Mouse (Mus musculus): ENCODE results near the gene Ostc. TPM values are rescaled to one million over a fixed set of nuclear protein-coding genes. Genes with fewer than 3 reads are reported as not detected.

The Ostc gene
- polyA plus RNA-seq, 1 experiment from 2014 or later = 330 TPM

DNA sequence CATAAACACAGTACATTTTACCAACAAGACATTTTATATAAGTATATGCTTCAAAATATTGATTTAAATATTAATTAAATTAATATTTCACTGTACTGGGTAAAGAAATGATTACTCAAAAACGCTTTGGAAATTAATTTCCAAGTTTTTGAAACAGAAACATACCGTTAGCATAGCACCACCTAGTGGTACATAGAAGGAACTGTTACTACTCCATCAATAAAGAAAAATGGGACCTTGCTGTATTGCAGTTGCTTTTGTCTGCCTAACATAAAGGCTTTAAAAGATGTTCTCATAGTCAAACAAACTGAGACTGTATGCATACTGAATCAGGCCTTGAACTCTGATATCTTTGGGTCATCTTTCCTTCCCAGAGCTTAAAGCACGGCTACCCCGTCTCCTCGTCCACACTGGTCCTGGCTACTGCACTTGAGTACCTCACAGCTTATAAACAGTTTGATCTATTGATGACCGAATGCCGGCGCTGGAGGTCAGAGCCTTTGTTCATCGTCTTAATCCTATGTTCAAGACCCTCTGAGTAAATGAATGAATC, 15.1 kb downstream of the Ostc start:
- Histone ChIP-seq H3K27me3 (ENCODE audit: poor library complexity, severe bottlenecking) (no peaks in the 10 kb centered on the region), H3K4me3 (no peak overlapping the region)

DNA sequence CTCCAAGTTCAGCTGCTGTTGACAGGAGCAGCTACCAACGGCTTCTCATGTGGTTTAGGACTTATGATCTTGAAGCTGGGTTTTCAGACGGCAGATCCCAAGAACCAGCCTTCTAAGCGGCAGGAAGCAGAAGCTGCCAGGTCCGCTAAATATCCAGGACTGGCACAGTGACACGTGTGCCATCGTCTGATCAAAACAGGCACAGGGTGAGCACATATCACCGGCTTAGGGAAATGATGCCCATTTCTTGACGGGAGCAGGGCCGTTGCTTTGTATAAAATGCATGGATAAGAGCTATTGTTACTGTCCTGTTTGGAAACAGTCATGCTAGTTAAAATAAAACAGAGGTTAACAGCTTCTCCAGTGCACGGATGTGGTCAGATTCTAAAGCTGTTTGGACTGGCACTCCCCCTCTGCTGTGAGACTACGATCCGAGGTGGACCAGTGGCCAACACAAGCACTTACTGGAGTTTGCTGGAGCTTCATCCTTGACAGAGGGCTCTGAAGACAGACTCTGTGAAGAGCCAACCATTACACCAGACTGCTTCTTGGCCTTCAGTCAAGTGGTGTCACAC, 17.6 kb downstream of the Ostc start:
- no peak for DNase-seq (ENCODE audit: extremely low spot score, low spot score)
- Histone ChIP-seq H3K4me1 (peaks cover 8% of the 10 kb centered on the region), H3K36me3 (replicated peaks) (peaks cover 26% of the 10 kb centered on the region), H3K4me3 (peak overlapping the region; percentile 51), H3K27me3 (ENCODE audit: poor library complexity, severe bottlenecking) (no peaks in the 10 kb centered on the region), H3K9me3 (no peaks in the 10 kb centered on the region), H3K27ac (peak overlapping the region; percentile 80)
- 57% methylated on average over 12 of the region's 12 CpGs for WGBS

More for the DNA sequence above, 15.1 kb downstream of the Ostc start:
- 68% methylated on average over 9 of the region's 9 CpGs for WGBS
- no peak overlapping the region for H3K27ac ChIP-seq
- no peaks in the 10 kb centered on the region for H3K9me3 ChIP-seq
- peaks cover 8% of the 10 kb centered on the region for H3K4me1 ChIP-seq
- DNase-seq (ENCODE audit: extremely low spot score, low spot score) = no peak
- peaks cover 49% of the 10 kb centered on the region for H3K36me3 ChIP-seq (replicated peaks)

DNA sequence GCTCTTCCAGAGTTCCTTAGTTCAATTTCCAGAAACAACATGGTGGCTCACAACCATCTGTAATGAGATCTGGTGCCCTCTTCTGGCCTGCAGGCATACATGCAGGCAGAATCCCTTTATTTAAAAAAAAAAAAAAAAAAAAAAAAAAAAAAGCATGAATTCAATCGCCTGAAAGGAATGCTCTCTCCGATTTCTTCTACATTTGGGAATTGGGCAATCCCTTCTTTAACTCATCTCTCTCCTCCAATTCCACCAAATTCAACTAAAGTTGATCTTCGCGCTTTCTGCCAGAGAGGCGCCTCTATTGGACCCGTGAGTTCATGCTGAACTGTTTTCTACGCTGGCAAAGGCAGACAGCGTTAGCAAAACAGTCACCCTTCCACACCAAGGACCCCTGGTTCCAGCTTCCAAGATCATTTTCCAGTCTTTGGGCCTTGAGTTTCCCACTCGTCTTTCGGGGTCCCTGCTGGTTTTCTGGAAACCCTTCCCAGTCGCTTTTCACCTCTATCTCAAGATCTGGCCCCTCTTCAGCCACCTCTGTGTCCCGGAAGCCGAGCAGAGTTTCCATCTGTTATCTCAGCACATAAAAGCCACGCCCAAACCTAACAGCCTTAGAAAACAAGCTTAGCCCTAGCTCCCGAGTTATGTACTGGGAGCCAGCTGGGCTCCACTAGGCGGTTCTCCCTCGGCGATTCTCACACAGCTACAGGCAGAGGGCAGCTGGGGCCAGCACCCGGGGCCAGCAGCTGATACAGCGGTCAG, 18.2 kb downstream of the Ostc start:
- Histone ChIP-seq H3K27me3 (ENCODE audit: poor library complexity, severe bottlenecking) (no peaks in the 10 kb centered on the region), H3K4me3 (peak overlapping the region; percentile 51), H3K36me3 (replicated peaks) (peaks cover 19% of the 10 kb centered on the region), H3K27ac (peak overlapping the region; percentile 80), H3K4me1 (peaks cover 8% of the 10 kb centered on the region), H3K9me3 (no peaks in the 10 kb centered on the region)
- peak; percentile 48 for DNase-seq (ENCODE audit: extremely low spot score, low spot score)
- 18% methylated on average over 20 of the region's 20 CpGs for WGBS

DNA sequence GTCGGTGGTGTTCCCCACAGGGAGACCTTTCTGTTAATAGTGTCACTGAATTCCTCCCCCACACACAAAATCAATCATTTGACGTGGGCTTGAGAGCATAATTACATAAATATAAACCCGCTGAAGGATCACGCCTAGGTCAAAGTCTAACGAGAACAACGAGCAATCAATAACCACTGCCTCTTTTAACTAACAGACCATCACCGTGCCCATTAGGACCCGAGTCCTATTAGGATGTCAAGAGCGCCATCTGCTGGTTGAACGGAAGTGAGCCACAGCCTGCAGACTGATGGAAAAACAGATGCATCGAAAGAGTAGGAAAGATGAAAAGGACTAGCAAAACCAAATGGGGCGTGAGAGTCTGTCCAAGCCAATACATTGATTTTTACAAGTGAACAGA, 19.6 kb downstream of the Ostc start:
- Histone ChIP-seq H3K27me3 (ENCODE audit: poor library complexity, severe bottlenecking) (no peaks in the 10 kb centered on the region), H3K36me3 (replicated peaks) (peaks cover 5% of the 10 kb centered on the region), H3K4me3 (no peak overlapping the region), H3K27ac (no peak overlapping the region), H3K4me1 (peaks cover 8% of the 10 kb centered on the region), H3K9me3 (no peaks in the 10 kb centered on the region)
- WGBS = 29% methylated on average over 12 of the region's 12 CpGs
- peak; percentile 81 for DNase-seq (ENCODE audit: extremely low spot score, low spot score)

DNA sequence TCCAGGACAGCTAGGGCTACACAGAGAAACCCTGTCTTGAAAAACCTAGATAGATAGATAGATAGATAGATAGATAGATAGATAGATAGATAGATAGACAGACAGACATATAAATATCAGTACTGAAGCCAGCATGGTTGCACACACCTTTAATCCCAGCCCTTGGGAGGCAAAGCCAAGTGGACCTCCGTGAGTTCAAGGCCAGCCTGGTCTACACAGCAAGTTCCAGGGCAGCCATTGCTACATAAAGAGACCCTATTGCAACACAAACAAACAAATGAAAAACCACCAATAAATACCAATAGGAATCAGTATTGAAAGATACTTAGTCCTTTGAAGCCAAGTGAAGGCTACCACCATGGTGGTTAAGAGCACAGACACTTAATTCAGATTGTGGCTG, 22.2 kb downstream of the Ostc start:
- WGBS = 96% methylated on average over 1 of the region's 1 CpGs
- Histone ChIP-seq H3K9me3 (no peaks in the 10 kb centered on the region), H3K27ac (no peak overlapping the region), H3K27me3 (ENCODE audit: poor library complexity, severe bottlenecking) (no peaks in the 10 kb centered on the region), H3K36me3 (replicated peaks) (no peaks in the 10 kb centered on the region), H3K4me1 (peaks cover 18% of the 10 kb centered on the region), H3K4me3 (no peak overlapping the region)
- no peak for DNase-seq (ENCODE audit: extremely low spot score, low spot score)

DNA sequence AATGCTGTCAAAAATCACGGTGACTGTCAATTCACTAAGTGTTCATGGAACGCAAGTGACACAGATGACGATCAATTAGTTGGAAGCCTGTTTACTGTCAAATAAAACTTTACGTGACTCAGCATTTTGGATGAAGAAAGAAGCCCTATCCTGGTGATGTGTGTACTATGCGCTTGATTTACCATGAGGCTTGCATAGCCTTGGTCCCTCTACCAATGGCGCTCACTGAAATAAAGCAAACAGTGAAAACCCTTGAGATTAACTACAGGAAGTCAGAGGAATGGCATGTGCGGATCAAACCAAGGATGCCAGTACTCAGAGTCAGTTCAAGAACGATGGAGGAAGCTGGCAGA, 24.3 kb downstream of the Ostc start:
- peaks cover 10% of the 10 kb centered on the region for H3K4me1 ChIP-seq
- no peaks in the 10 kb centered on the region for H3K27me3 ChIP-seq (ENCODE audit: poor library complexity, severe bottlenecking)
- H3K27ac ChIP-seq = no peak overlapping the region
- H3K9me3 ChIP-seq = no peaks in the 10 kb centered on the region
- no peak overlapping the region for H3K4me3 ChIP-seq
- 89% methylated on average over 8 of the region's 8 CpGs for WGBS
- no peaks in the 10 kb centered on the region for H3K36me3 ChIP-seq (replicated peaks)
- no peak for DNase-seq (ENCODE audit: extremely low spot score, low spot score)

DNA sequence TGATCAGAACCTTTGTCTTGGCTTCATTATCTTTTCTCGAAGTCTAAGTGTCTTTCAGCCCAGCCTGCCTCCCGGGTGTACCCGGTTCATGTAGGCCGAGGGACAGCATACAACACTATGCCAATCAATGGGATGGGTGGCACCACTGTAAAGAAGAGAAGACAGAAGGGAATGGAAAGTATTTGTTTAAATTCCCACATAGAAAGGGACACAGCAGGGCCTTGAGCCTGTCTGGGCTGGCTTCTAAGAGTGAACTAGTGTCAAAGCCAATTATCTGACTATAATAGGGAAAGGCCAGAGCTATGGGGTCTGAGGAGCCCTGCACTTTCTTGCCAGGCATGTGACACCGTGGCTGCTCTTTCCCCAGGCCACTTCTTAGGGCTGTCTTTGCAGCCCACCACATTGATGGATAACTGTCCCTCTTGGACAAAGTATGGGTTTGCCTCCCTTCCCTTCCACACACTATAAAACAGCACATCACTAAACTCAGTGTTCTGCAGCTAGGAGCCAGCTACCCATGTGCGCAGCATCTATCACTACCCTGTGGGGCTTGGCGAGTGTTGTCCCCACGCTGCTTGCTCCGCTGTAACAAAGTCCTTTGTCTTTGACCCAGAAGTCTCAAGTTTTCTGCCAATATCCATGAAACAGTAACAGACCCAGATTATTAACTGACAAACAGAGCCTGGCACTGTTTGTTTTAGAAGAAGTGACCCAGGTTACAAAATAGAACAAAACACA, 24.8 kb downstream of the Ostc start:
- no peaks in the 10 kb centered on the region for H3K36me3 ChIP-seq (replicated peaks)
- no peak overlapping the region for H3K27ac ChIP-seq
- no peaks in the 10 kb centered on the region for H3K27me3 ChIP-seq (ENCODE audit: poor library complexity, severe bottlenecking)
- H3K4me1 ChIP-seq = peaks cover 10% of the 10 kb centered on the region
- no peak for DNase-seq (ENCODE audit: extremely low spot score, low spot score)
- WGBS = 83% methylated on average over 9 of the region's 9 CpGs
- no peak overlapping the region for H3K4me3 ChIP-seq
- no peaks in the 10 kb centered on the region for H3K9me3 ChIP-seq

DNA sequence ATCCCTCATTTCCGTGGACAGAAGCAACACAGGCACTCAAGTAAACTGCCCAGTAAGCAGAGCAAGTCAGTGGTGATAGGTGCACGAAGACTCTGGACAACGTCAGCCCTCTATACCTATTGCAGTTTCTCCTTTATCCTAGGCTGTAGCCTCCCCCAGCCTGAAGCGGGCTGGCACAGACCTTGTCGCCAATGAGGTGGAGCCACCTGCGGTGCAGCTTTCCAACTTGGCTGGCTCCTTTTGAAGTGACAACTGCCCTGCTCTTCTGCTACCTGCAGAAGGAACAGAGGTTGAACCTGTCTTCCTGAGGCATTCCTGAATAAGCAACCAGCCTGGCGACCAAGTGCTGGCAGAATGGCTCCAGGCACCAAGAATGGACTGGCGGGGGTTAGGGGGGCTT, 25.4 kb downstream of the Ostc start:
- Histone ChIP-seq H3K27me3 (ENCODE audit: poor library complexity, severe bottlenecking) (no peaks in the 10 kb centered on the region), H3K27ac (no peak overlapping the region), H3K4me1 (peaks cover 10% of the 10 kb centered on the region), H3K9me3 (no peaks in the 10 kb centered on the region), H3K4me3 (no peak overlapping the region), H3K36me3 (replicated peaks) (no peaks in the 10 kb centered on the region)
- DNase-seq (ENCODE audit: extremely low spot score, low spot score) = no peak
- 77% methylated on average over 8 of the region's 8 CpGs for WGBS

DNA sequence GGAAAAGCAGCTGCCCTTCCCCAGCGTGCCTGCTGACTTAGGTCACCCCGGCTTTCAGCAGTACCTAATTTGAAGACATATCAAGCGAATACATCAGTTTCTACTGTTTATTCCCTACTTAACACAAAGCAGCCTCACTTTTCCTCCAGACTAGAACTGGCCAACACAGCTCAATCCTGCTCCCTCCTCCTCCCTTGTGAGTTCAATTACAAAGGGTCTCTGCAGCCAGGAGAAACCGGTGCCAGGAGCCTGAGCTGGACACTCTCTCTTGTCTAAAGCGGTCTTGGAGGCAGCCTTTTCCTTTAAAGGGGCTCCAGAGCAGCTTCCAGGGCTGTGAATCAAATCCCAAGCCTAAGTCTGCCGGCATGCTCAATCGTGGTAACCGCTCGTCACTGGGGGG, 27.1 kb downstream of the Ostc start:
- Histone ChIP-seq H3K4me1 (peaks cover 10% of the 10 kb centered on the region), H3K4me3 (no peak overlapping the region), H3K9me3 (no peaks in the 10 kb centered on the region), H3K27ac (no peak overlapping the region), H3K36me3 (replicated peaks) (no peaks in the 10 kb centered on the region), H3K27me3 (ENCODE audit: poor library complexity, severe bottlenecking) (no peaks in the 10 kb centered on the region)
- 92% methylated on average over 9 of the region's 9 CpGs for WGBS
- DNase-seq (ENCODE audit: extremely low spot score, low spot score) = no peak

DNA sequence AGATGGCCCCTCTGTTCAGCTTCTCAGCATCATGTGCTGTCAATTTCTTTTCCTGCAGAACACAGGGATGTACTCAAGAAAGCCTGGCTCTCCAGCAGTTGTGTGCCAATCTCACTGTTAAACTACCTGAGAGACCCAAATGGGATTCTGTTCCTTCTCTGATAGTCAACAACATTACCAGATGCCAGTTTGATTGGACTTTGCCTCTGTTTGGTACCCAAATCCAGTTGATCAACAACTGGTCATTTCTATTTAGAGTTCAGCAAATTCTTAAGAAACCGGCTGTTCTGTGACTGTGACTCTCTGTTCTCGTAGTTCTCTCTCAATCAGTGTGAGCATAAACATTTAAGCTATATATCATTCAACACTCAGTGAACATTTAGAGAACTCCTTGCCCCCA, 28.0 kb downstream of the Ostc start:
- H3K36me3 ChIP-seq (replicated peaks) = no peaks in the 10 kb centered on the region
- H3K9me3 ChIP-seq = no peaks in the 10 kb centered on the region
- H3K4me1 ChIP-seq = peaks cover 10% of the 10 kb centered on the region
- WGBS = 92% methylated on average over 2 of the region's 2 CpGs
- no peak for DNase-seq (ENCODE audit: extremely low spot score, low spot score)
- H3K4me3 ChIP-seq = no peak overlapping the region
- H3K27me3 ChIP-seq (ENCODE audit: poor library complexity, severe bottlenecking) = no peaks in the 10 kb centered on the region
- H3K27ac ChIP-seq = no peak overlapping the region

DNA sequence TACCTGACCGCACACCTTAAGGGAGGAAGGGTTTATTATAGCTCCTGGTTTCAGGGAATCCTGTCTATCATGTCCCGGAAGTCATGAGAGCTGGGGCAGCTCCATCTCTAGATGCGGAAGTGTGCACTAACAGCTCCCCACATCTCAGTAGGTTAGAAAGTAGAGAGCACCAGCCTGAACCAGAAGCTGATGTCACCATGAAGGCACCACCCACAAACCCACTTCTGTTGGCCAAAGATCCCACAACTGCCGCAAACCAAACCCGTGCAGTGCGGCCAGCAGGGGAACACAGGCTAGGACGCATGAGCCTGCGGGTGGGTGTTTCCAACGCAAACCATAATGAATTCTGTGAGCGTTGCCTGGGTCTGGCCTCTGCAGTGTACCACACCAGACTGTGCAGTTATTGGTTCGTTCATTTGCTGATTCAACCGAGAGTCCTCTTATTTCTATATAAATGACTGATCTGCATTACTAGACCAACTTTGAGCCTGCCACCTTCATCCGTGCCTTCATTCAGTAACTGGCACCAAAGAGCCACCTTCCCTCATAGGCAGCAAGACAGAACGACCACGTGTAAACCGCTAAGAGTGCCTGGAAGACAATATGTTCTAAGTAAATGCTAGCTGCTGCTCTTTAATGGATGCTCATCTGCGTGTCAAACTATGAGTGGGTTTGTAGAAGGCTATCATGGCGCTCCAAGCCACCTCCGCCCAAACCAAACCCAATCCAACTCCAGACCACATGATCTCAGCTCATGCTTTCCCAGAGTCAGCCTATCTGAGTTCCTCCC, 31.4 kb downstream of the Ostc start:
- Histone ChIP-seq H3K27ac (no peak overlapping the region), H3K36me3 (replicated peaks) (no peaks in the 10 kb centered on the region), H3K27me3 (ENCODE audit: poor library complexity, severe bottlenecking) (no peaks in the 10 kb centered on the region), H3K9me3 (no peaks in the 10 kb centered on the region), H3K4me1 (no peaks in the 10 kb centered on the region), H3K4me3 (no peak overlapping the region)
- no peak for DNase-seq (ENCODE audit: extremely low spot score, low spot score)
- 94% methylated on average over 19 of the region's 19 CpGs for WGBS

DNA sequence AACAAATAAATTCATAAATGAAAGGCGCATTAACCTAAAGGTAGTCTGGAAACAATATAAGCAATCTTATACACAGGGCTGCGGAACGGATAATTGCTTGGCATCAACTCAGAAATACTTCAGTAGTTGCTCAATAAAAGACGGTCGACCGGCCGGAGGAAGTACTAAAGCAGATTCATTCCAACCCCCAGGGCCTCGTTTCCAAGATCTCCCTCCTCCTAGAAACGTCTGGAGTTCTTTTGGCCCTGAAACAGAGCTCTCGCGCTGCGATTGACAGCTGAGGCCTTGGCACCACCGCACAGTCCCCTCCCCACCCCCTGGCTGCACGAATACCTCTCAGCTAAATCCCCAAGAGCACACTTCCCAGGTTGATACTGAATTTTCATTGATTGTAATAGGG, 38.0 kb downstream of the Ostc start:
- 77% methylated on average over 14 of the region's 14 CpGs for WGBS
- no peak overlapping the region for H3K27ac ChIP-seq
- no peak for DNase-seq (ENCODE audit: extremely low spot score, low spot score)
- no peaks in the 10 kb centered on the region for H3K36me3 ChIP-seq (replicated peaks)
- no peak overlapping the region for H3K4me3 ChIP-seq
- H3K4me1 ChIP-seq = no peaks in the 10 kb centered on the region
- H3K27me3 ChIP-seq (ENCODE audit: poor library complexity, severe bottlenecking) = no peaks in the 10 kb centered on the region
- no peaks in the 10 kb centered on the region for H3K9me3 ChIP-seq

All from forebrain, embryonic 10.5 days (tissue).